Mouse (Mus musculus) erythroblast, embryonic 14.5 days (primary cell): ENCODE measurements around the gene Sod3. TPM values are rescaled to one million over a fixed set of nuclear protein-coding genes. Genes with fewer than 3 reads are reported as not detected.

Experiments
- H3K27me3 ChIP-seq: 2 replicates; pipeline ENCODE4 v1.6.1; 2012; ENCODE audit warnings: inconsistent platforms; ENCODE audit not compliant: control insufficient read depth
- H3K36me3 ChIP-seq: 2 replicates; pipeline ENCODE4 v1.6.1; 2012; ENCODE audit warnings: mild to moderate bottlenecking, inconsistent platforms; ENCODE audit not compliant: control insufficient read depth
- H3K4me1 ChIP-seq: 2 replicates; pipeline ENCODE4 v1.6.1; 2012; ENCODE audit warnings: inconsistent platforms; ENCODE audit not compliant: control insufficient read depth
- H3K4me3 ChIP-seq: replicated peaks from 2 replicates; pipeline ENCODE3; 2012; ENCODE audit warnings: moderate library complexity, mild to moderate bottlenecking, inconsistent platforms
- H3K9me3 ChIP-seq: 2 replicates; pipeline ENCODE4 v1.6.1; 2012; ENCODE audit warnings: low read length, inconsistent platforms, mixed read lengths; ENCODE audit not compliant: control insufficient read depth
- GATA1 ChIP-seq: IDR thresholded peaks from 2 replicates; pipeline ENCODE4 v1.6.1; 2012; ENCODE audit warnings: low read length, inconsistent platforms, mixed read lengths
- TAL1 ChIP-seq: IDR thresholded peaks from 3 replicates; pipeline ENCODE4 v1.6.1; 2012; ENCODE audit warnings: low read length, inconsistent platforms, mixed read lengths
- polyA plus RNA-seq: library from polyadenylated mRNA; stranded (reverse); fragments of >175 nt; gene quantifications from 2 replicates; pipeline ENCODE4 v1.2.3, GENCODE M21; 2012

The Sod3 gene
- polyA plus RNA-seq, 1 experiment: 0.01 TPM

DNA sequence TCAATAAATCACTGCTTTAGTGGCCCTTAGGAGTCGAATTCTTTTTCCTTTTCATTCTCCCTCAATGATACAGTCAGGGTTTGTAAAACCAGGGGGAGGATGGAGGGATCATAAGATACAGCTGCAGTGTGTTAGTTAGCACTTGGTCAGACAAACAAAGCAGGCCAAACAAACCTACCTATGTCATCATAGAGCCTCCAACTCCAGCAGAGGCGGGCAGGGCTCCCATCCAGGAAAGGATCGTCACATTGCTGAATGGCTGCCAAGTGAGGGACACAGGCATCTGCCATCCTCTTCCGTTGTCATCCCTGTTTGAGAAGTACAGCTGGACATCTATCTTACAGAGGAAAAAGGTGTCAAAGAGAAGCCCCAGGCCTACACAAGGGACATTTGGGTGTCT, 9.2 kb upstream of the Sod3 start:
- no peak for TF ChIP-seq TAL1
- TF ChIP-seq GATA1: no peak
- Histone ChIP-seq H3K36me3 (no peaks in the 10 kb centered on the region), H3K4me3 (no peak overlapping the region), H3K9me3 (no peaks in the 10 kb centered on the region), H3K27me3 (no peaks in the 10 kb centered on the region), H3K4me1 (no peaks in the 10 kb centered on the region)

- Histone ChIP-seq H3K4me1 (no peaks in the 10 kb centered on the region), H3K27me3 (no peaks in the 10 kb centered on the region), H3K36me3 (no peaks in the 10 kb centered on the region), H3K9me3 (no peaks in the 10 kb centered on the region), H3K4me3 (no peak overlapping the region)
- TF ChIP-seq GATA1 (no peak), TAL1 (no peak)
Measured at GRCm38 (mm10) chr5:52355612-52356011, 8.0 kb upstream of the Sod3 start.

GRCm38 (mm10) chr5:52357175-52357754, 6.3 kb upstream of the Sod3 start:
- H3K9me3 ChIP-seq: no peaks in the 10 kb centered on the region

GRCm38 (mm10) chr5:52358120-52358519, 5.5 kb upstream of the Sod3 start:
- H3K27me3 ChIP-seq: no peaks in the 10 kb centered on the region
- H3K36me3 ChIP-seq: no peaks in the 10 kb centered on the region
- H3K9me3 ChIP-seq: no peaks in the 10 kb centered on the region
- TF ChIP-seq TAL1 (no peak), GATA1 (no peak)
- H3K4me1 ChIP-seq: no peaks in the 10 kb centered on the region
- no peak overlapping the region for H3K4me3 ChIP-seq

More at GRCm38 (mm10) chr5:52357175-52357754, 6.3 kb upstream of the Sod3 start:
- Histone ChIP-seq H3K36me3 (no peaks in the 10 kb centered on the region), H3K4me1 (no peaks in the 10 kb centered on the region), H3K27me3 (no peaks in the 10 kb centered on the region), H3K4me3 (no peak overlapping the region)
- no peak for TF ChIP-seq TAL1
- no peak for TF ChIP-seq GATA1

- Histone ChIP-seq H3K36me3 (no peaks in the 10 kb centered on the region), H3K27me3 (no peaks in the 10 kb centered on the region), H3K9me3 (no peaks in the 10 kb centered on the region), H3K4me1 (no peaks in the 10 kb centered on the region), H3K4me3 (no peak overlapping the region)
- TF ChIP-seq TAL1 (no peak), GATA1 (no peak)
Measured at GRCm38 (mm10) chr5:52360286-52361049, 3.1 kb upstream of the Sod3 start.

- H3K27me3 ChIP-seq: peaks cover 1% of the 10 kb centered on the region; the same call in 1 of the 2 replicates
- TF ChIP-seq TAL1: no peak
- TF ChIP-seq GATA1: no peak
Measured at GRCm38 (mm10) chr5:52362776-52363467, 669 bp upstream of the Sod3 start.

DNA sequence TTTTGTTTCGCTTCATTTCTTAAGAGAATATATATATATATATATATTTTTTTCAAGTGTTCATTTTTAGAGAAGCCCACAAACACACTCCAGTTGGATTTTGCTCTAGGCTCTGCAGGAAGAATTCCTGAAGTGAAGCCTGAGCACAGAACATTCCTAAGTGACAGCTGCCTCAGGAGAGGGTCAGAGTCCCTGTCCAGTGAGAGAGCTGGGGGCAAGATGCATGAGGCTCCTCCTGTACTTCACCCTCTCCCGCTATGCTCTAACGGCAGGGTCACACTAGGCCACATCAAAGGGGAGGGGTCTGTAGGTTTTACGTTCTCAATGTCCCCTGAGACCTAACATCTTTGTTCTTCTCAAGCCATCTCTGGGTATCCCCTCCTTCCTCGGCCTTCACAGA, 930 bp downstream of the Sod3 start:
- Histone ChIP-seq H3K36me3 (no peaks in the 10 kb centered on the region), H3K9me3 (peaks cover 7% of the 10 kb centered on the region), H3K27me3 (peaks cover 9% of the 10 kb centered on the region), H3K4me1 (no peaks in the 10 kb centered on the region), H3K4me3 (no peak overlapping the region)
- TF ChIP-seq GATA1: no peak
- no peak for TF ChIP-seq TAL1

More at GRCm38 (mm10) chr5:52362776-52363467, 669 bp upstream of the Sod3 start:
- no peak overlapping the region for H3K4me3 ChIP-seq
- peaks cover 1% of the 10 kb centered on the region for H3K9me3 ChIP-seq
- H3K36me3 ChIP-seq: no peaks in the 10 kb centered on the region
- H3K4me1 ChIP-seq: no peaks in the 10 kb centered on the region

DNA sequence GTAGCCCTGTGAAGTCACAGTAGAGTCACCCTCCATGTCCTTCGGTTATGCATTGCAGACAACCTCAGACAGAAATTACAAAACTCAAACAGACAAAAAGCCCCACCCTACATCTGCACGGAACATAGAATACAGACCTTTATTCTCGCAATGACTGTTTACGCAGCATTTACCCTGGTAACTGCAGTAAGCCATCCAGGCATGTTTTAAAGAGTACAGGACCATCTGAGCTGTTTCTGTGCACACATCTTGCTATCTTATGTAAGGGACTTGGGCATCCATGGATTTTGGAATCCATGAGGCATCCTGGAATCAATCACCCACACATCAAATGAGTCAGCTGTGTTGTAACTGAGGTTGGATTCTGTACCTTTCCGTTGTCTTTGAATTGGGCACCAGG, 2.3 kb downstream of the Sod3 start:
- no peaks in the 10 kb centered on the region for H3K36me3 ChIP-seq
- H3K4me1 ChIP-seq: no peaks in the 10 kb centered on the region
- peaks cover 7% of the 10 kb centered on the region for H3K9me3 ChIP-seq
- TF ChIP-seq GATA1: no peak
- TF ChIP-seq TAL1: no peak
- H3K4me3 ChIP-seq: no peak overlapping the region
- peaks cover 9% of the 10 kb centered on the region for H3K27me3 ChIP-seq

GRCm38 (mm10) chr5:52366661-52367060, 3.1 kb downstream of the Sod3 start:
- TF ChIP-seq GATA1 (no peak), TAL1 (no peak)

More at GRCm38 (mm10) chr5:52366661-52367060, 3.1 kb downstream of the Sod3 start:
- H3K27me3 ChIP-seq: peaks cover 9% of the 10 kb centered on the region
- H3K36me3 ChIP-seq: no peaks in the 10 kb centered on the region
- no peak overlapping the region for H3K4me3 ChIP-seq
- H3K4me1 ChIP-seq: no peaks in the 10 kb centered on the region
- H3K9me3 ChIP-seq: peaks cover 7% of the 10 kb centered on the region
